Mouse (Mus musculus) brain, embryonic 14.5 days (tissue): ENCODE results near the gene Nod2. TPM values are rescaled to one million over a fixed set of nuclear protein-coding genes. Genes with fewer than 3 reads are reported as not detected.
A peak's percentile ranks its signal among the peaks of the same experiment; 100 is the strongest.
"Not testable (repeated sequence)": the region's sequence is repeated elsewhere in the genome, so short reads cannot be mapped to it uniquely, and the experiment has no call there.

Experiments used
- DNase-seq: peaks from one replicate; pipeline ENCODE4 v3.0.0-alpha.2; 2011; ENCODE audit warnings: low read depth
- CTCF ChIP-seq: fragments of 200-500 bp; IDR thresholded peaks from 2 replicates; pipeline ENCODE4 v1.5.1; 2012; ENCODE audit warnings: inconsistent platforms, mild to moderate bottlenecking, moderate library complexity, borderline replicate concordance; ENCODE audit not compliant: insufficient read depth, insufficient read length; ENCODE audit errors: extremely low read depth
- POLR2A ChIP-seq: fragments of 200-500 bp; IDR thresholded peaks from 2 replicates; pipeline ENCODE4 v1.6.1; 2012; ENCODE audit warnings: mild to moderate bottlenecking, inconsistent platforms, borderline replicate concordance; ENCODE audit not compliant: poor library complexity, insufficient read depth, insufficient read length, severe bottlenecking; ENCODE audit errors: extremely low read depth
- polyA plus RNA-seq: library from polyadenylated mRNA; depleted of rRNA; stranded (reverse); fragments of >200 nt; gene quantifications from 2 replicates; pipeline ENCODE4 v1.2.3, GENCODE M21; 2012

Nod2 gene
- polyA plus RNA-seq, 1 experiment, result 0.34 TPM

GRCm38 (mm10) chr8:88642734-88643564 is 4.2 kb upstream of the Nod2 start:
- no peak for TF ChIP-seq CTCF
- no peak for TF ChIP-seq POLR2A
- DNase-seq, result no peak

DNA sequence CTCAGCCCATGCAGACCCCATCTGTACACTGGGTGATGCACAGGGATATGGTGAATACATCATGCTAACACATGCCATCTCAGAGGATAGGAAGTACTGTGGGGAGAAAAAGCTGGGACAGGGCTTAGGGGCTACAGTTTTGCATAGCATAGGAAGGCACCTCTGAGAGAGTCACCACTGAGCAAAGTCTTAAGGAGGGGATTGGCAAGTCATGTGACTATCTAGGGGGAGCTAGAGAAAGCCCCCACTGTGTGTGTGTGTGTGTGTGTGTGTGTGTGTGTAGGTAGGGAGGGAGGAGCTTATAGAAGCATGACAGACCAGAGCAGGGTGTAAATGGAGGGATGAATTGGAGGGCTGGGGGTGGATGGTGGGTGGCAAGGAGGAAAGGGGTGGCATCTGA is 1.2 kb downstream of the Nod2 start:
- TF ChIP-seq CTCF (no peak), POLR2A (no peak)
- DNase-seq, result no peak

- no peak for TF ChIP-seq POLR2A
- TF ChIP-seq CTCF, result no peak
- DNase-seq, result peak; percentile 28
Observed at GRCm38 (mm10) chr8:88650016-88650708, 3.0 kb downstream of the Nod2 start.

GRCm38 (mm10) chr8:88651122-88651521 is 4.0 kb downstream of the Nod2 start:
- DNase-seq, result not testable (repeated sequence)

DNA sequence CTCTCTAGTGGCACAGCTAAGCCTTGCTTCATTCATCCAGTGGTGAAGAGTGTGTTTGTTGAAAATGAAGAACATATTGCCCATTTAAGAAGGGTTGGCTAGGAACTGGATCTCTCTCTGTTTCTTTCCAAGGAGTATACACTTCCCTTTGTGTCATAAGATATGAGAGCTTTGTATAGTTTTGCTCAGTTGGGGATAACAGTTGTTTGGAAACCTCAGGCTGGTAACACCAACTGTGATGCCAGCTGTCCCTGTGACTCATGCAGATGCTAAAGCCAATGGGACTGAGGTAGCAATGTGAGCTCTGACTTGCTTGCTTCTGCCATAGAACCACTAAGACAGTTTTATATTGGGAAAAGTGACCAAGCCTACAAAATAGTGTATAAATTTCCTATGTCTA is 8.2 kb downstream of the Nod2 start:
- no peak for DNase-seq
- TF ChIP-seq POLR2A, result no peak
- TF ChIP-seq CTCF, result no peak

DNA sequence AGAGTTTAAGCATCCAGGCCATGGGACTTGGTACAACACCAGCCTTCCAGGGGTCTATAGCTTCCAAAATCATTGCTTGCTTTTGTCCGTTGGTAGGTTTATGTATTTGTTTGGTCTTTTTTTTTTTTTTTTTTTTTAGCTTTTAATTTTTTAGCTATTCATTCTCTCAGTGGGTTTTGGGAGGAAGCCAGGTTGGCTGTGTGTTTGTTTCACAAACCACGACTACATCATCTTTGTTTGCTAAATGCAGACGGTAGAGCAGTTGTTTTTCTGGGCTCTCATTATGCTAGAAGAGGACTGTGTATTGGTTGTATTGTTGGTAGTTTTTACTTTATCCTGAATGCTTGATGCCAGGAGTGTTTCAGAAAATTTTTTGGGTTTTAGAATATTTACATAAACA is 12.8 kb downstream of the Nod2 start:
- DNase-seq, result no peak
- TF ChIP-seq POLR2A, result no peak
- no peak for TF ChIP-seq CTCF

DNA sequence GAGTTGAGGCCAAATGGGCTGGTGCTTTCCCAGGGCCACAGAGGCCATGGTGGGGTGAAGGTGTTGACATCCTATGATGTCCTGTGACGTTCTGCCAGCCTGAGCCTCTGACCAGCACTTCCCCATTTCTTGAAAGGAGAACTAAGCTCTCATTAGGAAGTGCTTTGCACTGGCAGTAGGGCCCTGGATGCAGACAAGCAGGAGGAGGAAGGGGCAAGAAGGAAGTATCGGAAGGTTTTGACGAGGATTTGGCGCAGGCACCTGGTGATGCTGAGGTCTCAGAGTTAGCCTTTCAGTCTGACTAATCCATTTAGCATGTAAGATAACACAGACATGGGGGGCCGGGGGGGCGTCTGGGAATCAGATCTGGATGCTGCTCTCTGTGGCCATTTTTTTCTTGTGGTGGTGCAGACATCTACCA is 15.3 kb downstream of the Nod2 start:
- no peak for TF ChIP-seq POLR2A
- DNase-seq, result no peak

DNA sequence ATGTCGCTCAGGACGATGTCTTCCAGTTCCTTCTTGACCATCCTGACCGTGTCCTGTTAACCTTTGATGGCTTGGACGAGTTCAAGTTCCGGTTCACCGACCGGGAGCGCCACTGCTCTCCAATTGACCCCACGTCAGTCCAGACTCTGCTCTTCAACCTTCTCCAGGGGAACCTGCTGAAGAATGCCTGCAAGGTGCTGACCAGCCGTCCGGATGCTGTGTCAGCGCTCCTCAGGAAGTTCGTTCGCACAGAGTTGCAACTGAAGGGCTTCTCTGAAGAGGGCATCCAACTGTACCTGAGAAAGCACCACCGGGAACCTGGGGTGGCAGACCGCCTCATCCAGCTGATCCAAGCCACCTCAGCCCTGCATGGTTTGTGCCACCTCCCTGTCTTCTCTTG is 17.0 kb downstream of the Nod2 start:
- no peak for TF ChIP-seq CTCF
- no peak for TF ChIP-seq POLR2A
- no peak for DNase-seq

DNA sequence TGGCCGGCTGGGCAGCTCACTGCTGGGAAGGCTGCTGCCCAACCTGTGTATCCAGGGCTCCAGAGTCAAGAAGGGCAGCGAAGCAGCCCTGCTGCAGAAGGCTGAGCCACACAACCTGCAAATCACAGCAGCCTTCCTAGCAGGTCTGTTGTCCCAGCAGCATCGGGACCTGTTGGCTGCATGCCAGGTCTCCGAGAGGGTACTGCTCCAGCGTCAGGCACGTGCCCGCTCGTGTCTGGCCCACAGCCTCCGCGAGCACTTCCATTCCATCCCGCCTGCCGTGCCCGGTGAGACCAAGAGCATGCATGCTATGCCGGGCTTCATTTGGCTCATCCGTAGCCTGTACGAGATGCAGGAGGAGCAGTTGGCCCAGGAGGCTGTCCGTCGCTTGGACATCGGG is 17.8 kb downstream of the Nod2 start:
- peak; percentile 48 for DNase-seq
- TF ChIP-seq CTCF (no peak), POLR2A (no peak)

DNA sequence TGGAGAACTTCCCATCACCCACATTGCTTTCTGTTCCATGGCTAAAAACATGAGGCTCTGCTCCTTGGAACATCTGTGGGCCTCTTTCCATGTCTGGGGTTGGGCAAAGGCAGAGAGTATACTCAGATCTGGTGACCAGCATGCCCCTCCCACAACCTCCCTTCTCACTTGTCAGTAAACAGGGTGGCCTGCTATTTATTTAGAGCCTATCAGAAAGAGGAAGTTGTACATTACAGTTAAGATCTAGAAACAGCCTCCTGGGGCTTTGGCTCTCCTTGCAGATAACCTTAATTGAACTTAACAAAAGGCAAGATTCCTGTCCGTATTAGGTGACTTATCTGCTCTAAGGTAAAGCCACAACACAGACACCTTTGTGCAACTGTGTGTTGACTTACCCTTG is 19.3 kb downstream of the Nod2 start:
- TF ChIP-seq CTCF (no peak), POLR2A (no peak)
- DNase-seq, result no peak

DNA sequence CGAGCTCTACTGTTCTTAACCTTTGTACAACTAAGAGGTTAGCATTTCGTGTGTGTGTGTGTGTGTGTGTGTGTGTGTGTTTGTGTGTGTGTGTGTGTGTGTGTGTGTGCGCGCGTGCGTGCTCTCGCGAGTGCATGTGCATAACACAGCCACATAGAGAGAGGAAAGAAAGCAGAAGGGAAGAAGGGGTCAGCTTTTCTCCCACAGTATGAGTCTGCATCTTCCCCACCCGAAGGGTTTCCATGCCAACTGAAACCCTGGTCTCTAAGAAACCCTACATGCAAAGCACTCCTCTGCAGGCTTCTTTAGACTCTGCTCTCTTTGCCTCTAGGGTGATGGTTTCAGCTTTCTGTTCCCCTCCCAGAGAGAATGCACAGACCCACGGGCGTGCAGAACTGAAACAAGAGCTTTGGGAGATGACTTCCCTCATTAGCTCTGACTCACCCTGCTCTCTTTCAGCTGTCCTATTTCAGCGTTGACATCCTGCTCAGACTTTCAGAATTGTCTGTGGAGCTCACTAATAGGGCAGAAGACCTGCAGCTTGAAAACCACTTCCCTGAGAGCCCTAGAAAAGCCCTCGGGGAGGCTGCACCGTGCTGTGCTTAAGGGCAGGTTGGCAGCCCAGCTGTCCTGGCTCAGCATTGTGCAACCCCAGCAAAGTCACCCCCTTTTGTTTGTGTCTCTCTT is 21.4 kb downstream of the Nod2 start:
- TF ChIP-seq CTCF (no peak), POLR2A (no peak)
- DNase-seq, result peak; percentile 84

DNA sequence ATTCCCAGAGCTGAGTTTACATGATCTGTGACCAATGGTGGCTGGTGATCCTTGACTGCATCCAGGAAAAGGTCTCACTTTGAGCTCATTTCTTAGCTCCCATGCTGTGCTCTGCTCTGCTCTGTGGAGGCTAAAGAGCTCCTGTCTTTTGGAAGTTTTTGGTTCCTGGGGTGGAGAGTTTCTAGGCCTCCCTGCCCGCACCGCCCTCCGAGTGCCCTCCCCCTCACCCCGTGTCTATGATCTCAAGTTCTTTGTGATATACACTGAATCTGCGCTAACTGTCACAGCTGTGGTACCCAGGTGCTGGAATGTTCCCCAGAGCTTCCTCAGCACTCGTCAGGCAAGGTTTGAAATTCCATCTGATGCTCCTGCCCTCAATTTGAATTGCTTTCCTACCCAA is 23.7 kb downstream of the Nod2 start:
- TF ChIP-seq CTCF (no peak), POLR2A (no peak)
- DNase-seq, result peak; percentile 31
